Mouse (Mus musculus): Measurements from ENCODE around the gene Adk. TPM values are rescaled to one million over a fixed set of nuclear protein-coding genes. Genes with fewer than 3 reads are reported as not detected.

Adk gene
- polyA plus RNA-seq, 1 experiment, result 65.5 TPM

- 93% methylated on average over 2 of the region's 2 CpGs for WGBS
- DNase-seq (ENCODE audit: low read depth, low spot score), result no peak
Observed at GRCm38 (mm10) chr14:21371946-21372345, 319.6 kb downstream of the Adk start.

- no peak for DNase-seq (ENCODE audit: low read depth, low spot score)
- WGBS, result 96% methylated on average over 5 of the region's 5 CpGs
Observed at GRCm38 (mm10) chr14:21372689-21373088, 320.3 kb downstream of the Adk start.

GRCm38 (mm10) chr14:21383701-21384428, 331.5 kb downstream of the Adk start:
- DNase-seq (ENCODE audit: low read depth, low spot score), result no peak
- 95% methylated on average over 5 of the region's 5 CpGs for WGBS

- WGBS, result 92% methylated on average over 7 of the region's 7 CpGs
- DNase-seq (ENCODE audit: low read depth, low spot score), result no peak
Observed at GRCm38 (mm10) chr14:21399506-21399905, 347.1 kb downstream of the Adk start.

GRCm38 (mm10) chr14:21402157-21402601, 349.8 kb downstream of the Adk start:
- 66% methylated on average over 8 of the region's 8 CpGs for WGBS
- DNase-seq (ENCODE audit: low read depth, low spot score), result no peak

GRCm38 (mm10) chr14:21402621-21403405, 350.4 kb downstream of the Adk start:
- DNase-seq (ENCODE audit: low read depth, low spot score), result no peak
- 54% methylated on average over 8 of the region's 8 CpGs for WGBS

- DNase-seq (ENCODE audit: low read depth, low spot score), result no peak
- 93% methylated on average over 5 of the region's 5 CpGs for WGBS
Observed at GRCm38 (mm10) chr14:21406946-21407345, 354.6 kb downstream of the Adk start.

GRCm38 (mm10) chr14:21408846-21409245, 356.5 kb downstream of the Adk start:
- no peak for DNase-seq (ENCODE audit: low read depth, low spot score)
- 95% methylated on average over 4 of the region's 4 CpGs for WGBS

GRCm38 (mm10) chr14:21410769-21411477, 358.5 kb downstream of the Adk start:
- WGBS, result 77% methylated on average over 7 of the region's 7 CpGs

GRCm38 (mm10) chr14:21411524-21411923, 359.1 kb downstream of the Adk start:
- no peak for DNase-seq (ENCODE audit: low read depth, low spot score)
- 92% methylated on average over 6 of the region's 6 CpGs for WGBS

More at GRCm38 (mm10) chr14:21410769-21411477, 358.5 kb downstream of the Adk start:
- no peak for DNase-seq (ENCODE audit: low read depth, low spot score)

GRCm38 (mm10) chr14:21418332-21418731, 366.0 kb downstream of the Adk start:
- no peak for DNase-seq (ENCODE audit: low read depth, low spot score)
- 93% methylated on average over 7 of the region's 7 CpGs for WGBS

- 74% methylated on average over 7 of the region's 7 CpGs for WGBS
- no peak for DNase-seq (ENCODE audit: low read depth, low spot score)
Observed at GRCm38 (mm10) chr14:21427369-21427768, 375.0 kb downstream of the Adk start.

- no peak for DNase-seq (ENCODE audit: low read depth, low spot score)
- WGBS, result 71% methylated on average over 4 of the region's 4 CpGs
Observed at GRCm38 (mm10) chr14:21433415-21433814, 381.0 kb downstream of the Adk start.

- DNase-seq (ENCODE audit: low read depth, low spot score), result no peak
- WGBS, result 81% methylated on average over 5 of the region's 5 CpGs
Observed at GRCm38 (mm10) chr14:21433995-21434394, 381.6 kb downstream of the Adk start.

GRCm38 (mm10) chr14:21434686-21435085, 382.3 kb downstream of the Adk start:
- DNase-seq (ENCODE audit: low read depth, low spot score), result no peak
- whole genome bisulfite sequencing, result 46% methylated on average over 9 of the region's 9 CpGs

- no peak for DNase-seq (ENCODE audit: low read depth, low spot score)
- 24% methylated on average over 4 of the region's 4 CpGs for WGBS
Observed at GRCm38 (mm10) chr14:21439785-21440184, 387.4 kb downstream of the Adk start.

- no peak for DNase-seq (ENCODE audit: low read depth, low spot score)
- 93% methylated on average over 2 of the region's 2 CpGs for WGBS
Observed at GRCm38 (mm10) chr14:21440526-21440925, 388.2 kb downstream of the Adk start.

GRCm38 (mm10) chr14:21441772-21442533, 389.6 kb downstream of the Adk start:
- DNase-seq (ENCODE audit: low read depth, low spot score), result no peak
- 54% methylated on average over 10 of the region's 10 CpGs for WGBS

GRCm38 (mm10) chr14:21452581-21452980, 400.2 kb downstream of the Adk start:
- no peak for DNase-seq (ENCODE audit: low read depth, low spot score)
- WGBS, result 74% methylated on average over 4 of the region's 4 CpGs

GRCm38 (mm10) chr14:21453896-21454295, 401.5 kb downstream of the Adk start:
- WGBS, result 16% methylated on average over 2 of the region's 2 CpGs
- no peak for DNase-seq (ENCODE audit: low read depth, low spot score)
